Mouse (Mus musculus): ENCODE results near the gene Abr. TPM values are rescaled to one million over a fixed set of nuclear protein-coding genes. Genes with fewer than 3 reads are reported as not detected.

Gene Abr
- polyA plus RNA-seq, 1 experiment from 2014 or later, result 37.5 TPM

DNA sequence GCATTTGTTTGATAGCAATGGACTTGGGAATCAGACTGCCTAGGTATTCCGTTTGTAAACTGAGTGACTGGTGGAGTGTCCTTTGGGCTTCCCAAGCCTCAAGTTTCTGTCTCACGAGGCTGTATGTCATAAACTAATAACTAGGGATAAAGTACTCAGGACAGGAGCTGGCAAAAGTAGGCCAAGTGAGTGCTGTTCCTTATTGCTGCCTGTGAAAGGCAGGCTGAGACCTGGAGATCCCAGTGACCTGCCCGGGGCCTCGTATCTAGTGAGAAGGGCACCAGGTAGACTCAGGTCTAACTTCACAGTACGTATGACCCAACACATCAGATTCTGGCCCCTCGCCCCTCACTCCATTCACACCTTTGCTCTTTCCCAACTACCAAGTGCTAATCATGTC, 4.0 kb downstream of the Abr start:
- Histone ChIP-seq H3K27me3 (peaks cover 24% of the 10 kb centered on the region), H3K9me3 (no peaks in the 10 kb centered on the region), H3K27ac (no peak overlapping the region), H3K4me3 (no peak overlapping the region), H3K4me2 (replicated peaks) (no peak overlapping the region), H3K4me1 (peaks cover 30% of the 10 kb centered on the region), H3K36me3 (no peaks in the 10 kb centered on the region), H3K9ac (no peak overlapping the region)
- no peak for ATAC-seq (ENCODE audit: low FRiP score, low read depth)
- 81% methylated on average over 6 of the region's 6 CpGs for WGBS

DNA sequence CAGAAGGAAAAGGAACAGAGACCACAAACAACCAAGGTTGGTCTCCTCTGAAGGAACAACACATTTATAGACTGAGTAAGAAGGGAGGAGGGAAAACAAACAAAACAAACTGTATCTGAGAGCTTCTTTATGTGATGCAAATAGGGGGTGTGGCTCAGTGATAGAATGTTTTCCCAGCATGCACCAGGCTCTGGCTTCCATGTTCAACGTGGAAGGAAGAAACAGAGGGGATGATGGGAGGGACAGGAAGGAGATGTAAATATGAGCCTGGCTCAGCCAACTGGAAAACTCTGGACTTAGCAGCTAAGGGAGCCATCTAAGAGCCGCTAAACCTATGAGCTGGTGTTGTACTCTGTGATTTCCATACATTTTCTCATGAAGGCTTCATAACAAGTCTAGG, 7.9 kb downstream of the Abr start:
- no peak overlapping the region for H3K4me3 ChIP-seq
- H3K36me3 ChIP-seq, result no peaks in the 10 kb centered on the region
- no peak overlapping the region for H3K4me2 ChIP-seq (replicated peaks)
- no peaks in the 10 kb centered on the region for H3K9me3 ChIP-seq
- WGBS, result 59% methylated on average over 2 of the region's 2 CpGs
- no peak overlapping the region for H3K9ac ChIP-seq
- peaks cover 18% of the 10 kb centered on the region for H3K4me1 ChIP-seq
- no peak overlapping the region for H3K27ac ChIP-seq
- H3K27me3 ChIP-seq, result peaks cover 4% of the 10 kb centered on the region; the same call in 1 of the 2 replicates
- ATAC-seq (ENCODE audit: low FRiP score, low read depth), result no peak

DNA sequence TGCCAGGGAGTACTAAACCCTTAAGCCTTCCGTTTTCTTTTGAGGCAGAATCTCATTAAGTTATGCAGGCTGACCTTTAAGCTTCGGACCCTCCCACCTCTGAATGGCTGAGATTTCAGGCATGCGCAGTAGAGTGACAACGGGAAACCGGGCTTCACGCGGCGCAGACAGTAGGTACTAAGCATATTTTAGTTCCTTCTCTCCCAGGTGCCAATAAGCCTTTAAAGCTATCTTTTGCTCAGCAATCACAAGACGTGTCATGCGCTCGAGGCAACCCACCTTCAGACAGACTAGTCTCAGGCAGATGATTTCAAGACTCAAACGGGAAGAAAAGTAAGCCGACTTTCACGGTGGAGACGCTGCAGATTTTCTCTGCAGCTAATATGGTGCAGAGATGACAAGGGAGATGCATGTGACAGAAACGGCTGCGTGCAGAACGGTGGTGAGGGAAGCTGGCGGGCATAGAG, 9.4 kb downstream of the Abr start:
- no peak overlapping the region for H3K27ac ChIP-seq
- peak overlapping the region; percentile 82 for H3K4me2 ChIP-seq (replicated peaks)
- peaks cover 18% of the 10 kb centered on the region for H3K4me1 ChIP-seq
- H3K9ac ChIP-seq, result peak overlapping the region; percentile 64
- 2% methylated on average over 19 of the region's 19 CpGs for WGBS
- no peaks in the 10 kb centered on the region for H3K36me3 ChIP-seq
- no peaks in the 10 kb centered on the region for H3K9me3 ChIP-seq
- peaks cover 4% of the 10 kb centered on the region; the same call in 1 of the 2 replicates for H3K27me3 ChIP-seq
- ATAC-seq (ENCODE audit: low FRiP score, low read depth), result no peak
- peak overlapping the region; percentile 52 for H3K4me3 ChIP-seq

DNA sequence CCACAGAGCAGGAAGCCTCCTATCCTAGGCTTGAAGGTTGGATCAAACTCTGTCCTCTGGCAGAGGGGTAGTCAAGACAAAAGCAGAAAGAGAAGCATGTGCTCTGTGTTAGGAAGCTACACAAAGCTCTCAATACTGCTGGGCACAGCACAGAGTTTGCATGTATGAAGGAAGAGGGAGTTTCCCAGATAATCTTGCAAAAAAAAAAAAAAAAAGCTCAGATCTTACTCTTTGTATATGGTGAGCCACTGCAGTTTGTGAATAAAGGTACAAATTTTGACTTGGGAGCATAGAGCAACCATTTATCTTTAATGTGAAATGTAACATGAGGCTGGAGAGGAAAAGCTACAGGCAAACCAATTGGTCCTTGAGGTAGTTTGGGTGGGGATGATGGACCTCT, 11.2 kb downstream of the Abr start:
- no peak overlapping the region for H3K27ac ChIP-seq
- no peak for ATAC-seq (ENCODE audit: low FRiP score, low read depth)
- no peak overlapping the region for H3K4me2 ChIP-seq (replicated peaks)
- peaks cover 4% of the 10 kb centered on the region; the same call in 1 of the 2 replicates for H3K27me3 ChIP-seq
- H3K4me1 ChIP-seq, result peaks cover 27% of the 10 kb centered on the region
- no peaks in the 10 kb centered on the region for H3K36me3 ChIP-seq
- H3K9ac ChIP-seq, result no peak overlapping the region
- no peak overlapping the region for H3K4me3 ChIP-seq
- H3K9me3 ChIP-seq, result no peaks in the 10 kb centered on the region

DNA sequence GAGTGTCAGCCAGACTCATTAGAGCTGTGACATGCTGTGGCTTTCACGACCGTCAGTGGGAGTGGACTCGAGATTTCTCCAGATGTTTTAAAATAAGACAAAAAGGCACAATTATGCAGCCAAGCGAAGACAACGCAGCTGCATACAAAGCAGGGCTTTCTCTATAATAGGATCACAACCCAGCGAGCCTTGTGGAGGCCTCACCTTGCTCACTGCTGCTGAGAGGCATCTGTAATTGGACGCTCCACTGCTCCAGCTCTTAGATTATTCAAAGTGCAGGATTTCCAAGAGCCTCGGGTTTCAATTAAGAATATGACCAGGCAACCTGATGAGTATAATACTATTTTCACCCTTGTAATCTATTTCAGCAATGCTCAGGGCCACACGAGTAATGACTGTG, 15.6 kb downstream of the Abr start:
- no peak overlapping the region for H3K4me3 ChIP-seq
- no peak overlapping the region; the same call in 1 of the 2 replicates for H3K27ac ChIP-seq
- ATAC-seq (ENCODE audit: low FRiP score, low read depth), result no peak
- no peaks in the 10 kb centered on the region for H3K9me3 ChIP-seq
- H3K4me1 ChIP-seq, result peaks cover 20% of the 10 kb centered on the region
- no peaks in the 10 kb centered on the region for H3K27me3 ChIP-seq
- 41% methylated on average over 9 of the region's 9 CpGs for WGBS
- no peak overlapping the region for H3K9ac ChIP-seq
- H3K4me2 ChIP-seq (replicated peaks), result no peak overlapping the region
- H3K36me3 ChIP-seq, result no peaks in the 10 kb centered on the region

DNA sequence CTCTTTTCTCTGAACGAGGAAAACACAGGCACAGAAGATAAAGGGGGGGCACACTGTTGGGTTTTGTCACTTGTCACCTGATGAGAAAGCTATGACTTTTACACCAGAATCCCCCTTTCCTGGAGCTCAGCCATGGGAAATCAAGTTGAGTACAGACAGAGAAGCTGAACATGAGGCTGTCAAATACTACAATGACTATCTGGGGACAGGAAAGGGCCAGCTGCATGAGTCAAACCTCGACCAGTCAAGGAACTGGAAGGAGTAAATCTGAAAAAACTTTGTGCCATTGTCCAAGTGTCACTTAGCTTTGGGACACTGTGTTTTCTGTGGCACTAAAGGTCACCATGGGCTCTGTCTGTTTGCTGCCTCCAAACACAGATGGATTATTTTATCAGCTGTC, 22.9 kb downstream of the Abr start:
- Histone ChIP-seq H3K9ac (no peak overlapping the region), H3K4me3 (no peak overlapping the region), H3K36me3 (no peaks in the 10 kb centered on the region), H3K9me3 (no peaks in the 10 kb centered on the region), H3K27ac (peak overlapping the region; percentile 15; the same call in 1 of the 2 replicates), H3K4me2 (replicated peaks) (no peak overlapping the region), H3K27me3 (no peaks in the 10 kb centered on the region), H3K4me1 (peaks cover 16% of the 10 kb centered on the region)
- no peak for ATAC-seq (ENCODE audit: low FRiP score, low read depth)
- WGBS, result 40% methylated on average over 2 of the region's 2 CpGs

DNA sequence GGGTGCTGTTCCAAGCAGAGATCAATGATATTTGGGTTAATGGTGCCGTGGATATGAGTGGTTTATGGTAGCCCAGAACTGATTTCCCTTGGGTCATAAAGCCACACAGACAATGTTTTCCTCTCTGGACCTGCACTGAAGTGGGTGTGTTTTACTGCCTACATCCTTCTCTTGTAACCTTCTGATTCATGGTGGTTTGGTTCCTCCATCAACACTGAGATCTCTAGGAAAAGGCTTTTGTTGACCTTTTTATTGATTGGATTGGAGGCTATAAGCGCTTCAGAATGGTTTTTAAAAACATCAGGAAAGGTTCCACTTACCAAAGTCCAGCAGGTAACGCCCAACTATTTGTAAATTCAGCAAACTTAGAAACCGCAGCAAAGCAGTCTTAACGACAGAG, 23.4 kb downstream of the Abr start:
- Histone ChIP-seq H3K36me3 (no peaks in the 10 kb centered on the region), H3K4me2 (replicated peaks) (no peak overlapping the region), H3K4me3 (no peak overlapping the region), H3K27me3 (no peaks in the 10 kb centered on the region), H3K9ac (no peak overlapping the region), H3K4me1 (peaks cover 20% of the 10 kb centered on the region), H3K9me3 (no peaks in the 10 kb centered on the region), H3K27ac (no peak overlapping the region)
- 54% methylated on average over 5 of the region's 5 CpGs for WGBS
- ATAC-seq (ENCODE audit: low FRiP score, low read depth), result no peak

DNA sequence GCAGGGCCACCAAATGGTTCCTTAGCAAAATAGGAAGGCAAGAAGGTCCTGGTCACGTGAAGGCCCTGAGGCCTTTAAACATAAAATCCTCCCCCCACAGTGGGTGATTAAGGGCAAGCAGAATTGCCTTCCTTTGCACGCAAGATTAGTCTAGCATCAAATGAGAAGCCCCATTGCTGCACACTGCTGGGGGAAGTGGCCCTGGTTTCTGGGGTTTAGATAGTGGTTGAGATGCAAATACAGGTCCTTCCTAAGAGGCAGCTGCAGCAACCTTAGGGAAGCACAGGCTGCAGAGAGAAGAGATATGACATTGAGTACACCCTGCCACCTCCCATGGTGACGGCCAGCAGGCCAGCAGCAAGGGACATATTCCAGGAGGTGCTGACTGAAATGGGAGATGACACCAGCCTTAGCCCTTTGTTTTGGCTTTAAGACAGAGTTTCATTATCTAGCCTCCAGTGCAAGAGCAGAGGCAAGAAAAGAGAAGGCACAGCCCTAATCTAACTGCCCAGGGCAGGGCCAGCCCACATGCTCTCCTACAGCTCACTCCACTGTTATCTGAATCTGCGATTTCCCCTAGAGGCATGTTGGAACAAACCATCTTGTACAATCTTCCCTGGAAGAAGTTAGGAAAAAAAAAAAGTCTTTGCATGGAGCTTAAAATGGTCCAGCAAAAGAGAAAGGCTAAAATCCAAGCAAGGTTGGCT, 28.3 kb downstream of the Abr start:
- Histone ChIP-seq H3K4me2 (replicated peaks) (no peak overlapping the region), H3K9ac (no peak overlapping the region), H3K27me3 (no peaks in the 10 kb centered on the region), H3K27ac (no peak overlapping the region), H3K4me3 (no peak overlapping the region), H3K4me1 (peaks cover 12% of the 10 kb centered on the region), H3K9me3 (no peaks in the 10 kb centered on the region), H3K36me3 (no peaks in the 10 kb centered on the region)
- WGBS, result 74% methylated on average over 4 of the region's 4 CpGs
- ATAC-seq (ENCODE audit: low FRiP score, low read depth), result no peak

DNA sequence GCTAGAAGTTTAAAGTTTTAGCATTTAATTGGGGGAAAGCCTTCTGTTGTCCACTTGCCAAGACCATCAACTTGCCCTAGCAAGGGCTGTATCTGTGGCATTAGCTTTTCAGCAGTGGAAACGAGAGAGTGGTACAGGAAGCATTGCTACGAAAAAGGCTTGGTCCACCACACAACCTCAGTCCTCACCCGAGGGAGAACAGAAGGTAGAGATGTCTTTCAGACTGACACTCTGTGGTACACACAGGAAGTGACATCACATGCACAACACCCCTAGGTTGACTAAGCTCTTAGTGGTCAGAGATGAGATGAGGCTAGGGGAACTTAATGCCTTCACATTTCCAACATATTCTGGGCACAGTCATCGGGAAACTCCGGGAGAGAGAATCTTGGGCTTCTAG, 32.4 kb downstream of the Abr start:
- H3K4me2 ChIP-seq (replicated peaks), result no peak overlapping the region
- peaks cover 10% of the 10 kb centered on the region for H3K4me1 ChIP-seq
- H3K27ac ChIP-seq, result no peak overlapping the region
- H3K36me3 ChIP-seq, result no peaks in the 10 kb centered on the region
- no peak for ATAC-seq (ENCODE audit: low FRiP score, low read depth)
- peaks cover 1% of the 10 kb centered on the region; the same call in 1 of the 2 replicates for H3K9me3 ChIP-seq
- H3K27me3 ChIP-seq, result no peaks in the 10 kb centered on the region
- 86% methylated on average over 5 of the region's 5 CpGs for WGBS
- no peak overlapping the region for H3K4me3 ChIP-seq
- no peak overlapping the region for H3K9ac ChIP-seq

DNA sequence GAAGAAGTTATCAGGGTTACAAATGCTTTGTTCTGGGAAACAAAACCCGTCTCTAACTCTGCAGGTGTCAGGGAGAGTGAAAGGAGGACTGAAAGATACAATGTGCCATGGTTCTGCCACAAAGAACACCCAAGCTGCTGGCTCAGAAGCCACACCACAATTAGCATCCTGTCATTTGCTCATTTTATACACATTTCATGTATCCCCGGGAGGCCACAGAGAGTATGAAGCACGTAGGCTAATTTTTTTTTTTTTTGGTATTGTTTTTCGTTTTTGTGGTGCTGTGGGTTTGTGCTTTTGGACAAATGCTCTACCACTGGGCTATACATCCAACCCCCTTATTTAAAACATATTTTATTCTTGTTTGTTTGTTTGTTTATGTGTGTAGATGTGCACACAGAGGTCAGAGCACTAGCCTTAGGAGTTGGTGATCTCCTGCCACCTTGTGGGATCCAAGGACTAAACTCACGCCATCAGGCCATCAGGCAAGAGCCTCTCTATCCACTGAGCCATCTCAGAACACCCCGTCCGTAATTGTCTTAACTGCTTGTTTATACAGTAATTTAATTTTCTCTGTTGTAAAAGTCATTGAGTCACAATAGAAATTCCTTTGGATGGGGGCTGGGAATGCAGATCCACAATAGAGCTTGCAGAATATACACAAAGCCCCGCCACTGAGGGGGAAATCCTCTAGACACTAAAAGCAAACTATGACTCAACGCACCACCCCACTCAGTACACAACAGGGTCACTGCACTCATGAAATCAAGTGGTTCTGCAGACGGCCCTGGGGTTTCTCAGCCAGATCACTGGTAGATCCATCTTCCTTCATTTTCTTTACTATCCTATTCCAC, 33.3 kb downstream of the Abr start:
- Histone ChIP-seq H3K4me1 (peaks cover 8% of the 10 kb centered on the region), H3K36me3 (no peaks in the 10 kb centered on the region), H3K27ac (no peak overlapping the region), H3K9me3 (peaks cover 4% of the 10 kb centered on the region; the same call in 1 of the 2 replicates), H3K27me3 (no peaks in the 10 kb centered on the region), H3K9ac (no peak overlapping the region), H3K4me3 (no peak overlapping the region), H3K4me2 (replicated peaks) (no peak overlapping the region)
- 71% methylated on average over 10 of the region's 10 CpGs for WGBS
- no peak for ATAC-seq (ENCODE audit: low FRiP score, low read depth)

DNA sequence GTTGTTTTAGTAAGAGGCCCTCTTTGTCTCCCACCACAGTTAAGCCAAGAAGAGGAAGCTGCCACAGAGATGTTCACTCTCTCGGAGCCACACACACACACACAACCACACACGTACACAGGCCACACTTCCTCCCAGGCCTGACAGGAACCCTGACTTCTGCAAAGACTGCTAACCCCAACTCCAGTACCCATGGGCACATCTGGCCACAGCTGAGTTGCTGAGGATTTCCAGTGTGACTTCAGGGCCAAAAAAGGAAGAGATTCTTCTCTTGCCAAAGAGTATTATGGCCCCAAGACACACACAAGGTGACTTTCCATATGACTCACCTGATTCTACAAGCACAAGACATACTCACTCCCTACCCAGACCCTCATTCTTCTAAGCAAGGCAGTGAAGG, 34.1 kb downstream of the Abr start:
- WGBS, result 77% methylated on average over 2 of the region's 2 CpGs
- Histone ChIP-seq H3K9ac (no peak overlapping the region), H3K27me3 (no peaks in the 10 kb centered on the region), H3K9me3 (peaks cover 4% of the 10 kb centered on the region; the same call in 1 of the 2 replicates), H3K36me3 (no peaks in the 10 kb centered on the region), H3K4me1 (0 out of 2 replicates have a peak, but pooled peaks cover 4% of the 10 kb centered on the region), H3K4me3 (no peak overlapping the region), H3K4me2 (replicated peaks) (no peak overlapping the region), H3K27ac (no peak overlapping the region)
- no peak for ATAC-seq (ENCODE audit: low FRiP score, low read depth)

DNA sequence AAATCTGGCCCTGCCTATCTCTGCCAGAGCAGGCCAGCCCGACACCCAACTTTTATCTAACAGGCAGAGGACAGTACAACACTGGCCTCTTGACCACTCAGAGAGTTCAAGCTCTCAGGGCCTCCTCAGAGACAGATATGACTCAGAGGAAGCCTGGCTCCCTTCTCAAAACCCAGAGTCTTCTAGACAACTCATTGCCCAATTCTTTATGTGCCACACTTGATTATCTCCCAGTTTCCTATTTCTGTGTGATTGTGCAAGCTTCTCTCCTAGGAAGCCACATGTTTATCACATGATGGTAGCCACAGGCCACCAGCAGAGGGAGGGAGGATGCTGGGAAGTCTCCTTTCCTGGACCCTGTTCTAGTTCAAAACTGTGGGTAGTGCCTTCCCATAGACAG, 34.8 kb downstream of the Abr start:
- peaks cover 4% of the 10 kb centered on the region; the same call in 1 of the 2 replicates for H3K9me3 ChIP-seq
- no peaks in the 10 kb centered on the region for H3K36me3 ChIP-seq
- ATAC-seq (ENCODE audit: low FRiP score, low read depth), result no peak
- H3K27ac ChIP-seq, result no peak overlapping the region
- no peak overlapping the region for H3K4me2 ChIP-seq (replicated peaks)
- H3K9ac ChIP-seq, result no peak overlapping the region
- WGBS, result 86% methylated on average over 1 of the region's 1 CpGs
- no peak overlapping the region for H3K4me3 ChIP-seq
- H3K4me1 ChIP-seq, result 0 out of 2 replicates have a peak, but pooled peaks cover 4% of the 10 kb centered on the region
- no peaks in the 10 kb centered on the region for H3K27me3 ChIP-seq
